Mouse (Mus musculus) cerebellum, postnatal 10 days (tissue): Measurements from ENCODE around the gene Gsn.

Experiments used
- DNase-seq, 2 experiments: peaks; one replicate each; pipeline ENCODE4 v3.0.0; 2021; ENCODE audit warnings: mixed read lengths in 2 of 2

Gsn gene

DNA sequence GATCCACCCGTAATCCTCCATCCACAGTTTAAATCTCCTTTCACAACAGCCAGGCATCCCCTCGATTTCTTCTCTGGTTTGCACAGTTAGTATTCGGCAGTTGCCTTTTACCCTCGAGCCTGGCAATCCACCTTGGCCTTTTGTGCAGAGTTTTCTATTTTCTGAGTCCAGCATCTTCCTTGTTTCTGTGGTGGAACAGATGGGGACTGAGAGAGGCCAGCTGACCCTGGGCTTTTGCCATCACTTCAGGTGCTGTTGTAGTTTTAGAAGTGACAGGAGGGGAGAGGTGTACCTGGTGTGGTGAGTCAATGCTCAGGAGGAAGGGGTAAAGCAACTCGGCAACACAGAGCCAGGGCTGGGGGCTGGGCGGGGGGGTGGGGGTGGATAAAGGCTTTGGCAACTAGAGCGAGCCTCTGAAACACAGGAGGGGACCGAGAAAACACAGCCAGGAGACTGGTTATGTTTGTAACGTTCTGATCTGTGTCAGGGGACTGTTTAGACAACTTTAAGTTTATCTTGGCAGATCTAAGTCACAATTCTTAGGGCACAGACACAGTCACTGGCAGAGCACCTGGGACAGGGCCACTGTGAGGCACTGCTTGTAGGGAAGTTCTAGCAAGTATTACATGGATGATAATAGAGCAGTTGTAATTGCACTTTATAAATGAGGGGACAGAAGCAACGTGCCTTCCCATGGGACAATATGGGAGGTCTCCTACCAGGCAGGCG lies 72.0 kb downstream of the Gsn start:
- peak; percentile 72 to 75 for DNase-seq

DNA sequence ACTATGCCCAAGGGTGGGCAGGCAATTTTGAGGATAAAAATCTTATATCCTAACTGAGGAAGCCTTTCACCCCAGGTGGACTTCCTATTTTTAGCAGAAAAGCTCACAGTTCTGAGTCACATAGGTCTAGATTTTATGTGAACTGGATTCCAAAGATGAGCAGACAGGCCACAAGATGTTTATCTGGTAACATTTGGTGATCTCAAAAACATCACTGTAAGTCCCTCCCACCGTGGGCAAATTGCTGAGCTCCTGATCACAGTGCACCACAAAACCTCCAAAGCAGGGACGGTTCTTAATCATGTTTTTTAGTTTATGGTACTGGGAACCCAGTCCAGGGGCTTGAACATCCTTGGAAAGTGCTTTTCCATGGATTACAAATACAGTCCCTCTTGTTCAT lies 72.9 kb downstream of the Gsn start:
- DNase-seq, result no peak

DNA sequence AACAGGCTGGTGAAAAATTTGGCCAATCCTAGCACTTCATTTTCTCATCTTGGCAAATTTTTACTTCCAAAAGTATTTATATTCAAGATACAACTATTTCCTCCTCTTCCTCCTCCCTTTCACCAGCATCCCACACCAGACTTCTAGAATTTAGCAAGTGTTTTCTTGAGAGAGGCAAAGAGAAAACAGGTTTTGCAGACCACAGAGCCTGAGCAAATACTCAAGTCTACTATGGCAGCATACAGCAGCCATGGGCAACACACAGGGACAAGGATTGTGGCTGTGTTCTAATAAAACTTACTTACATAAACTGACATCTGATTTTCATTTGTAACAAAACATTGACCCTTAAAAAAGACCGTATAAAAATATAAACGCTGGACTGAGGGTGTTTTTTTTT lies 75.0 kb downstream of the Gsn start:
- no peak for DNase-seq

DNA sequence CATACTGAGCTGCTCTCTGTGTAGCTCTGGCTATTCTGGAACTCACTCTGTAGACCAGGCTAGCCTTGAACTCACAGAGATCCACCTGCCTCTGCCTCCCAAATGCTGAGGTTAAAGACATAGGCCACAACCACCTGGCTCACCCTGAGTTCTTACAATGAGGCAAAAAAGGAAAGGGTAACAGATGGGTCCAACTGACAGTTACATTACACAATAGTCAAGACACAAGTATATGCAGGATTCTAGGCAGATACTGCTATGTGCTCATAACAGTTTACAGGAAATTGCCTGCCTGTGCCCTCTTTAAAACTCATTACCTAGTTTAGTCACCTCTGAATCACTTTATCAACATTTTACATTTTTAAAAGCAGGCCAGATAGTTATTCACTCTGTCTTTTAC lies 77.5 kb downstream of the Gsn start:
- no peak for DNase-seq

DNA sequence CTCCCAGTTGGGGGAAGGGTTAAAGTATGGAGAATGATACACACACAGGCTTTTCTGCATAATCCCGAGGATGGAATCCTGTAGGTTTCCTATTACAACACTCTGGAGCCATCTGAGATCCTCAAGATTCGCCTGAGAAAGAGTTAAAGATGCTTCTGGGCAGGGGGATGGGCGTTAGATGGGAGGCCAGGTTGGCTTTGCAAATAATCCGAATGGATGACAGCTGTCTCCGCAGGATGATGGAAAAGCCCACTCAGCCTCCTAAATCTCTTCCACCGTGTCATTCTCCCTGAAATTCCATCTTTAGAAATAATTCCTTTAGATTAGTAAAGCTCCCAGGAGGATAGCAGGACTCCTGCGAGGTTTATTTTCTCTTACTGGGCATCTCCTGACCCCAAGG lies 79.4 kb downstream of the Gsn start:
- peak; percentile 54 to 60 for DNase-seq

DNA sequence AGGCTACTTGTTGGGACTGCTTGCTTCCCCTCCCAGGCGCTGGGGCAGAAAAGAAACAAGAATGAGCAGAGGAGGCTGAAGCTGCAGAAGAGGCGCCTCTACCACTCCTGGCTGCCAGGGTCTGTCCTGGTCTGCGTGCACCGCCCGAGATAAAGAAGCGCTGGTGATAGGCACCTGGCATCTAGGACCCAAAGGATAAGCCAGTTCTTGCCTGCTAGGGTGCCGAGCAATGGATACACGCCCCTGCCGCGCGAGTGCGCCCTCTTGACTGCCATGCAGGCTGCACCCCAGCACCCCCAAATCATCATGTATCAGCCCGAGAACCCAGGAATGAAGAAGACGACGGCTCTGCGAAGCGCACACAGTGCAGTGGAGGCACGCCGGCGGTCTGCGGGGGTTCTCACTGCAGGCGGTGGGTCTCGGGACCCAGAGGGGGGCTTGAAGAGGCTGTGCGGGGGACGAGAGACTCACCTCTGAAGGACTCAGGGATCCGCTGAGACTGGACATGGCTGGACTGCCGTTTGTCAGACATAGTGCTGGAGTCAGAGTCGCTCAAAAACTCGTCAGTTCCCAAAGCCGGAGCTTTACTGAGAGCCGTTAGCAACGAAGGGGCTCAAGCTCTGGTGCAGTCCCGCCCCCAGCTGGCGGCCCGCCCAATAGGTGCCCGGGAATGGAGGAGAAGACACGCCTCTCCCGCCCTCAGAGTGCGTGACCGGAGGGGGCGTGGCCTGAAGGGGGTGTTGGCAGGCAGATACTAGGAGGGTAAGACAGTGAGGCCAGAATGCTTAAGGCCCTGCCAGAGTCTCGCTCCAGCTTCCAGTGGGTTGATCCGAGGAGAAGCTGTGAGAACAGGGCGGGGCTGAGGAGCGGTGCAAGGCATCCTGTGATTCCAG lies 80.5 kb downstream of the Gsn start, which contains the start of gene Stom:
Gene Stom, minus strand, starts transcription at position 589 of the 893 bp plus-strand sequence.
- peak; percentile 100 for DNase-seq

DNA sequence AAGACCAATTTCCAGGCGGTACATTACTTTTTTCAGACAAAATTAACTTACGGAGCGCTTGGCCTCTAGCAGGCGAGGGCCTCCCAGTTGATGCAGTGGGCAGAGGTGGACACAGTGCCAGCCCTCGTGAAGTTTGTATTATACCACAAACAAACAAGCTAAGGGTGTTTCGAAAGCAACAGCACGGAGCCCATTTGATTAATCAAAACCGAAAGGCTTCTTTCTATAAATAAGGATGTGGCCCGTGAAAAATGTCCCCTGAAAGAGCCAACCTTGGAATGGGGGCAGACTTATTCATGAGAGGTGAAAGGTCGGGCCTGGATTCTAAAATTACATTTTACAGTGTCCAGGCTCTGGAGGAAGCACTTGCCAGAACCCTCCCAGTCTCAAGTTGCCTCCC lies 81.2 kb downstream of the Gsn start:
- no peak for DNase-seq

DNA sequence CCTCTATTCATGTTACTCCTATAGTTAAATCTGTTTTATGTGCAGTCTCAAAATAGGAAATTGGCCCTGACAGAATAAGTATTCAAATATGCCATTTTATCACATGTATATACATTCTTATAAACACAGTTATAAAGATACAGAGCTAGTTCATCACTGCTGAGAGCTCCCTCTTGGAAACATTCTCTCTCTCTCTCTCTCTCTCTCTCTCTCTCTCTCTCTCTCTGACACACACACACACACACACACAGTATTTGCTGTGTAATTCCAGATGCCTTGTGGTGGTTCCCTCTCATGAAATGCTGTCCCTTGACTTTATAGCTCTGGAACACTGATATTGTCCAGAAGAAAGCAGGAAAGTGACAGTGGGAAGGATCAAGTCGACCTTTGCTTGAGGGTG lies 81.9 kb downstream of the Gsn start:
- no peak for DNase-seq

DNA sequence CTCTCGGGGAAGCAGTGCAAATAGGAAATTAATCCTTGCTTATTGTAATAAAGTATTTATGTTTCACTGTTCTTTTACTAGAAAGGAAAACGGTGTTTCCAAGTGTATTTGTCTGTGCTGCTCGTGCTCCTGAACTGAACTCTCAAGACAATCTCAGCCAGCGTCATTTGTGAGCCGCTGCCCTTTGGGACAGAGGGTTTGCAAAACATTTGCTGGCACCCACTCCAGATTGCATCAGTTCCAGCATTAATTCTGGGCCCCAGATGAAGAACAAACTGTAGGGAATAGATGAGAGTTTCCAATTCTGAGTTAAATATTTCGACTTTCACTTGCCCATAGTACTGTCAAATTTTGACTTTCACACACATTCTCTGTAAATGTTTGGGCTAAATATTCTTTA lies 82.5 kb downstream of the Gsn start:
- DNase-seq, result no peak

DNA sequence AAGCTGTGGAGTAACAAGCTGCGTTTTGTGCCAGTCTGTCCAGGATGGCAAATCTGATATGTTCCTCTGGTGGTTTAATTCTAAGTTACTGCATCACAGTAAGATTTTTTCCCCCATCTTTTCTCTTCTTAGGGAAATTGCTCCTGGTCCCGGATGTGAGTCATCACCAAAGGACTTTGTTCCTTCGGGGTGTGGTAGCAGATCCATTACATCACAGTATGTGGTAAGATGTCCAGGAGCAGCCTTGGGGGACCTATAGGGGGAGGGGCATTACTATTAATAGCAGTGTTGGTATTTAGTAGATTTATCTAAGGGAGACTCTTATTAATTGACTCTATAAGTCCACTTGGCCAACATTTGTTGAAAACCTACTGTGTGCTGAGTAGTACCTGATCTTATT lies 86.4 kb downstream of the Gsn start:
- no peak for DNase-seq

DNA sequence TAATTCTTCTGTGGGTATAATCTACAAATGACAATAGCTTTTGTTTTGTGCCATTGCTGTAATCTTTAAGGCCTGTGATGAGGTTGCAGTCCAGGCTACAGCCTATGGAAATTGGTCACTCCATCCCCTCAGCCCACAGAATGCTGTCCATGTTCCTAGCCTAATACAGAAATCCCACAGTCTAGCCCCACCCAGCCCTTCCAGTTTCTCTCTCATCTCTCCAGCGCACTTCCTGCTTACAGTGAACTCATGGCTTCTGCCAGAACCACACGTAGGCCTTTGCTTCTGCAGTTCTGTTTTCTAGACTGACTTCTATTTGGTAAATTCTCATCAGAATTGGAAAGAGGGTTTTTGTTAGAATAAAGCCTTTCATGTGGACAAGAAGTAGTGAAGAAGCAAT lies 89.8 kb downstream of the Gsn start:
- no peak for DNase-seq

DNA sequence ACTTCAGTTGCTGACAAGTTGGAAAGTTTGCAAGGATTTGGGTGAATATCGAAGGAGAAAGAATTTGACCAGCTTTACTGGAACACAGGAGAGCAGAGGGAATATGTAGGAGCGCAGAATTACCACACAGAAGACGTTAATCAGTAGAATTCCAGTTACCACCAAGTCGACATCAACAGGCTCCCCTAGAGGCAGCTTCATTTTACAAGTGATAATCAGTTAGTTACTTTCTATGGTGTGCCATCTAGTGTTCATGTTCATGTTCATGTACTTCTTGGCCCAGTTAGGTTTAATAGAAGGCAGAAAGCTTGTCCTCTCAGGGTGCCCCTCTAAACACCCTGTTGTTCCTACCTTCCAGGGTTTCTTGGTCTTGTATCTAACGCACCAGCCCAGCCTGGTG lies 93.0 kb downstream of the Gsn start:
- DNase-seq, result peak; percentile 20 to 62
